In genomic region chr11:111944282-111944681, GRCm38 (mm10) we compare ENCODE assay signal across 15 mouse cellular contexts.
DNase-seq lines count a peak whose midpoint lies in the region; ATAC-seq and TF ChIP-seq lines count a peak whose summit lies in the region.
"Had no signal": no experiment of that assay in that cellular context is flagged by ENCODE, and none has a peak within 500 bp of the region (broad histone marks: within the 10 kb centered on the region; RNA-seq: fewer than 3 reads in every experiment).

No protein-coding gene starts in this region.

- no peaks in the 10 kb centered on the region for H3K27me3 ChIP-seq in forebrain, embryonic 14.5 days (replicated peaks; ENCODE audit: control insufficient read depth, insufficient read depth, low read length)
- H3K27me3 ChIP-seq in forebrain, embryonic 11.5 days (ENCODE audit: control insufficient read depth, insufficient read depth, low read length), result no peaks in the 10 kb centered on the region
- H3K27me3 ChIP-seq in lung, embryonic 14.5 days (ENCODE audit: insufficient read depth, low read length), result no peaks in the 10 kb centered on the region
- H3K27me3 ChIP-seq: embryonic facial prominence, embryonic 15.5 days; Patski had no signal

- no peaks in the 10 kb centered on the region for H3K36me3 ChIP-seq in forebrain, embryonic 14.5 days (ENCODE audit: control insufficient read depth, insufficient read depth, low read length)
- H3K36me3 ChIP-seq in forebrain, embryonic 11.5 days (ENCODE audit: control insufficient read depth, insufficient read depth, low read length), result no peaks in the 10 kb centered on the region
- H3K36me3 ChIP-seq in lung, embryonic 14.5 days (ENCODE audit: insufficient read depth), result no peaks in the 10 kb centered on the region
- H3K36me3 ChIP-seq: embryonic facial prominence, embryonic 15.5 days had no signal

- no peak overlapping the region for H3K9ac ChIP-seq in forebrain, embryonic 14.5 days (ENCODE audit: low read length)
- H3K9ac ChIP-seq in forebrain, embryonic 11.5 days (ENCODE audit: low read length), result no peak overlapping the region
- H3K9ac ChIP-seq in lung, embryonic 14.5 days, result no peak overlapping the region
- H3K9ac ChIP-seq: embryonic facial prominence, embryonic 15.5 days had no signal

- no peaks in the 10 kb centered on the region for H3K9me3 ChIP-seq in forebrain, embryonic 14.5 days (replicated peaks; ENCODE audit: control insufficient read depth, low read length)
- no peaks in the 10 kb centered on the region for H3K9me3 ChIP-seq in forebrain, embryonic 11.5 days (ENCODE audit: control insufficient read depth, low read length)
- H3K9me3 ChIP-seq in lung, embryonic 14.5 days (ENCODE audit: low read depth, low read length), result no peaks in the 10 kb centered on the region
- H3K9me3 ChIP-seq: embryonic facial prominence, embryonic 15.5 days had no signal

- peak; percentile 17 for DNase-seq in forebrain, embryonic 14.5 days (ENCODE audit: low spot score)
- DNase-seq in forebrain, embryonic 11.5 days (ENCODE audit: low spot score), result no peak
- peak; percentile 11 for DNase-seq in ovary, postnatal 36 days (ENCODE audit: low spot score)
- no peak for DNase-seq in ovary, postnatal 14 days (ENCODE audit: low spot score)
- DNase-seq in lung, embryonic 14.5 days, result peak; percentile 65
- DNase-seq in kidney, postnatal 36 days, result no peak
- no peak for DNase-seq in layer of hippocampus, adult 9-11 months
- DNase-seq in thymus, adult 18-20 months, result no peak
- DNase-seq: cerebellum, postnatal 10 days; heart, postnatal 4 days; thymus, adult 2 months had no signal

- 58% methylated on average over 8 of the region's 8 CpGs for WGBS in forebrain, embryonic 14.5 days
- WGBS in forebrain, embryonic 11.5 days, result 88% methylated on average over 8 of the region's 8 CpGs
- 42% methylated on average over 8 of the region's 8 CpGs for WGBS in lung, embryonic 14.5 days

- no peak overlapping the region for H3K4me2 ChIP-seq in forebrain, embryonic 14.5 days (ENCODE audit: low read length)
- no peak overlapping the region for H3K4me2 ChIP-seq in forebrain, embryonic 11.5 days (ENCODE audit: low read depth, low read length, severe bottlenecking)
- H3K4me2 ChIP-seq in lung, embryonic 14.5 days, result 0 out of 2 replicates have a peak overlapping the region, but pooled peaks have one; percentile 27
- H3K4me2 ChIP-seq: embryonic facial prominence, embryonic 15.5 days had no signal

- H3K4me3 ChIP-seq in forebrain, embryonic 14.5 days (ENCODE audit: low read depth, low read length), result no peak overlapping the region
- H3K4me3 ChIP-seq in forebrain, embryonic 11.5 days (ENCODE audit: low read depth, low read length), result no peak overlapping the region
- H3K4me3 ChIP-seq in lung, embryonic 14.5 days (ENCODE audit: low read depth, low read length), result no peak overlapping the region
- H3K4me3 ChIP-seq: embryonic facial prominence, embryonic 15.5 days; myocyte had no signal

- ATAC-seq in forebrain, embryonic 14.5 days, result no peak
- ATAC-seq in forebrain, embryonic 11.5 days (replicated peaks; ENCODE audit: low FRiP score), result no peak
- ATAC-seq in lung, embryonic 14.5 days (ENCODE audit: insufficient read depth), result no peak
- ATAC-seq: intestine, postnatal 0 days; Patski had no signal

- TF ChIP-seq CTCF in lung, embryonic 14.5 days (IDR thresholded peaks at IDR 0.05; ENCODE audit: low read depth), result no peak

- H3K27ac ChIP-seq in forebrain, embryonic 14.5 days (ENCODE audit: low read depth, low read length), result no peak overlapping the region
- no peak overlapping the region for H3K27ac ChIP-seq in forebrain, embryonic 11.5 days (ENCODE audit: low read depth, low read length)
- 0 out of 2 replicates have a peak overlapping the region, but pooled peaks have one; percentile 30 for H3K27ac ChIP-seq in lung, embryonic 14.5 days (ENCODE audit: low read depth)
- H3K27ac ChIP-seq: embryonic facial prominence, embryonic 15.5 days had no signal

- no peaks in the 10 kb centered on the region for H3K4me1 ChIP-seq in forebrain, embryonic 14.5 days (ENCODE audit: control insufficient read depth, insufficient read depth, low read length)
- no peaks in the 10 kb centered on the region for H3K4me1 ChIP-seq in forebrain, embryonic 11.5 days (replicated peaks; ENCODE audit: control insufficient read depth, insufficient read depth, low read length)
- H3K4me1 ChIP-seq in lung, embryonic 14.5 days (ENCODE audit: insufficient read depth), result peaks cover 5% of the 10 kb centered on the region; the same call in 1 of the 2 replicates
- H3K4me1 ChIP-seq: embryonic facial prominence, embryonic 15.5 days had no signal

Comparison
In these comparisons a context has a peak if more than half of its experiments do, and no peak if none do; other contexts are left out.
1. DNase-seq: peak in forebrain, embryonic 14.5 days (single experiment), ovary, postnatal 36 days (single experiment) and lung, embryonic 14.5 days (single experiment); none in forebrain, embryonic 11.5 days (single experiment), ovary, postnatal 14 days (single experiment), kidney, postnatal 36 days (0 of 2), layer of hippocampus, adult 9-11 months (single experiment) and thymus, adult 18-20 months (0 of 2).